Comparison of ENCODE assay signal across 8 mouse cellular contexts in genomic region chr1:64302833-64303358, GRCm38 (mm10).
DNase-seq lines count a peak whose midpoint lies in the region; ATAC-seq and TF ChIP-seq lines count a peak whose summit lies in the region.

No protein-coding gene starts in this region.

- no peak for ATAC-seq in intestine, embryonic 16.5 days
- peak; percentile 85 for ATAC-seq in megakaryocyte-erythroid progenitor cell, adult 5-6 weeks (replicated peaks; ENCODE audit: low FRiP score, low TSS enrichment, poor library complexity, severe bottlenecking)

- H3K27ac ChIP-seq in cortical plate, adult 2 months (ENCODE audit: insufficient read depth, low read length), result no peak overlapping the region
- peak overlapping the region; percentile 79 for H3K27ac ChIP-seq in intestine, embryonic 16.5 days (ENCODE audit: low read length)

- TF ChIP-seq CTCF in cortical plate, adult 2 months (IDR thresholded peaks at IDR 0.05; ENCODE audit: extremely low read depth, insufficient read depth, low read length), result peak; percentile 25; the same call in 1 of the 2 replicates

- 12% methylated on average over 8 of the region's 10 CpGs for WGBS in intestine, embryonic 16.5 days

- H3K4me3 ChIP-seq in cortical plate, adult 2 months (ENCODE audit: insufficient read depth, low read length), result no peak overlapping the region
- peak overlapping the region; percentile 23; the same call in 1 of the 2 replicates for H3K4me3 ChIP-seq in intestine, embryonic 16.5 days (ENCODE audit: low read length)

- DNase-seq in R1 (ENCODE audit: low read depth, low spot score), result peak; percentile 85
- peak; percentile 81 to 82 for DNase-seq in heart, adult 18-20 months
- DNase-seq in left cerebral cortex, postnatal 25 days (ENCODE audit: low spot score in 2 of 2), result peak; percentile 51 to 81
- peak; percentile 39 to 53 for DNase-seq in right cerebral cortex, postnatal 36 days (ENCODE audit: low spot score in 2 of 2)
- no peak for DNase-seq in cerebellum, adult 11-12 months

- no peaks in the 10 kb centered on the region for H3K36me3 ChIP-seq in intestine, embryonic 16.5 days (ENCODE audit: control insufficient read depth, insufficient read depth, low read length)

- H3K27me3 ChIP-seq in intestine, embryonic 16.5 days (replicated peaks; ENCODE audit: control insufficient read depth, insufficient read depth, low read length), result no peaks in the 10 kb centered on the region

- TF ChIP-seq POLR2A in cortical plate, adult 2 months (IDR thresholded peaks at IDR 0.05; ENCODE audit: extremely low read depth, insufficient read depth, low read length), result no peak

- intact Hi-C loops in left cerebral cortex, postnatal 25 days (cut with DNase I), result loop anchor here (2.0 to 10.0 kb wide), 3 partner anchors 180 to 541 kb away; partner anchors contain the start of gene Klf7

- no peaks in the 10 kb centered on the region for H3K9me3 ChIP-seq in intestine, embryonic 16.5 days (ENCODE audit: control insufficient read depth, low read length)

- peak overlapping the region; percentile 33; the same call in 1 of the 2 replicates for H3K9ac ChIP-seq in intestine, embryonic 16.5 days (ENCODE audit: low read depth, low read length)

- H3K4me2 ChIP-seq in intestine, embryonic 16.5 days (ENCODE audit: low read depth, low read length), result peak overlapping the region; percentile 38

- peaks cover 3% of the 10 kb centered on the region; the same call in 1 of the 2 replicates for H3K4me1 ChIP-seq in cortical plate, adult 2 months (ENCODE audit: control insufficient read depth, insufficient read depth, low read length)
- H3K4me1 ChIP-seq in intestine, embryonic 16.5 days (ENCODE audit: control insufficient read depth, insufficient read depth, low read length), result peaks cover 20% of the 10 kb centered on the region
